Mouse (Mus musculus): ENCODE data around the gene Ccdc182.

- 0 out of 2 replicates have a peak, but pooled peaks have one; percentile 15 for TF ChIP-seq CTCF (IDR thresholded peaks at IDR 0.05; ENCODE audit: extremely low read depth, insufficient read depth, low read length)
- no peak for TF ChIP-seq POLR2A (IDR thresholded peaks at IDR 0.05; ENCODE audit: extremely low read depth, insufficient read depth, low read length)
These were observed 3.7 kb downstream of the Ccdc182 start for GRCm38 (mm10) chr11:88297526-88297925.

Data from cortical plate, adult 2 months (tissue).